Mouse (Mus musculus): ENCODE measurements around the gene Eif4a2.
"Not testable (repeated sequence)": the region's sequence is repeated elsewhere in the genome, so short reads cannot be mapped to it uniquely, and the experiment has no call there.

- TF ChIP-seq HCFC1 (IDR thresholded peaks at IDR 0.05; ENCODE audit: borderline replicate concordance, insufficient read depth, low read length); ZNF384 (IDR thresholded peaks at IDR 0.05; ENCODE audit: low read depth, low read length): not testable (repeated sequence)
These were observed 29.7 kb upstream of the Eif4a2 start for GRCm38 (mm10) chr16:23077516-23077915.
